Mouse (Mus musculus) MEL (cell line): Measurements from ENCODE around the gene Rgs13. TPM values are rescaled to one million over a fixed set of nuclear protein-coding genes. Genes with fewer than 3 reads are reported as not detected.

ENCODE experiments used
- DNase-seq: peaks from one replicate; pipeline ENCODE4 v3.0.0; 2011; ENCODE audit warnings: low read depth, low spot score
- H3K27ac ChIP-seq: 2 replicates; pipeline ENCODE4 v1.5.1; 2012; ENCODE audit warnings: low read depth, mild to moderate bottlenecking, control low read depth, low read length, moderate library complexity; ENCODE audit not compliant: control insufficient read depth
- H3K27me3 ChIP-seq, 2 experiments: fragments of 150-350 bp in 1 of 2; sonication (generic) in 1 of 2; 2 replicates each; pipeline ENCODE4 v1.6.1; 2012; ENCODE audit warnings: low read length in 2 of 2, mild to moderate bottlenecking in 2 of 2, improper control_type of control experiment in 1 of 2, moderate library complexity in 1 of 2; ENCODE audit not compliant: insufficient read depth in 2 of 2, control insufficient read depth in 1 of 2
- H3K36me3 ChIP-seq, 2 experiments: 2 replicates each; pipeline ENCODE4 v1.6.1; 2012 to 2014; ENCODE audit warnings: low read length in 2 of 2, improper control_type of control experiment in 1 of 2, inconsistent platforms in 1 of 2, mild to moderate bottlenecking in 1 of 2; ENCODE audit not compliant: insufficient read depth in 2 of 2, control insufficient read depth in 1 of 2
- H3K4me1 ChIP-seq, 2 experiments: fragments of 150-350 bp in 1 of 2; sonication (generic) in 1 of 2; 2 replicates each; pipeline ENCODE4 v1.6.1; 2012; ENCODE audit warnings: low read length in 2 of 2, improper control_type of control experiment in 1 of 2, mild to moderate bottlenecking in 1 of 2; ENCODE audit not compliant: insufficient read depth in 2 of 2, control insufficient read depth in 1 of 2
- H3K4me3 ChIP-seq, 2 experiments: fragments of 150-350 bp in 1 of 2; sonication (generic) in 1 of 2; 2 replicates each; pipeline ENCODE4 v1.5.1; 2012; ENCODE audit warnings: low read depth in 2 of 2, low read length in 2 of 2, mild to moderate bottlenecking in 2 of 2, moderate library complexity in 2 of 2, control low read depth in 1 of 2, improper control_type of control experiment in 1 of 2; ENCODE audit not compliant: control insufficient read depth in 1 of 2, insufficient read depth in 1 of 2
- H3K79me2 ChIP-seq: 2 replicates; pipeline ENCODE4 v1.6.1; 2012; ENCODE audit warnings: mild to moderate bottlenecking, low read length, moderate library complexity; ENCODE audit not compliant: control insufficient read depth, poor library complexity, insufficient read depth
- H3K9ac ChIP-seq: 2 replicates; pipeline ENCODE4 v1.6.1; 2012; ENCODE audit warnings: low read depth, mild to moderate bottlenecking, control low read depth, low read length, moderate library complexity; ENCODE audit not compliant: control insufficient read depth, poor library complexity, severe bottlenecking
- H3K9me3 ChIP-seq: fragments of 150-350 bp; sonication (generic); replicated peaks from 2 replicates; pipeline ENCODE4 v1.6.1; 2012; ENCODE audit warnings: mild to moderate bottlenecking, low read length, improper control_type of control experiment, moderate library complexity; ENCODE audit not compliant: insufficient read depth
- CHD1 ChIP-seq: IDR thresholded peaks from 2 replicates; pipeline ENCODE4 v1.6.1; 2012; ENCODE audit warnings: low read depth, mild to moderate bottlenecking, inconsistent platforms, low read length, improper control_type of control experiment
- CHD2 ChIP-seq: IDR thresholded peaks from 2 replicates; pipeline ENCODE4 v1.6.1; 2011; ENCODE audit warnings: low read length, improper control_type of control experiment
- E2F4 ChIP-seq: IDR thresholded peaks from 2 replicates; pipeline ENCODE4 v1.6.1; 2011; ENCODE audit warnings: low read depth, low read length, improper control_type of control experiment, borderline replicate concordance
- ELF1 ChIP-seq: IDR thresholded peaks from 2 replicates; pipeline ENCODE4 v1.6.1; 2014; ENCODE audit warnings: low read depth, mild to moderate bottlenecking, inconsistent platforms, low read length, improper control_type of control experiment, moderate library complexity
- EP300 ChIP-seq, 2 experiments: IDR thresholded peaks; 2 replicates each; pipeline ENCODE4 v1.6.1; 2011; ENCODE audit warnings: improper control_type of control experiment in 2 of 2, low read length in 2 of 2, low read depth in 1 of 2, mild to moderate bottlenecking in 1 of 2
- ETS1 ChIP-seq: IDR thresholded peaks from 2 replicates; pipeline ENCODE4 v1.6.1; 2012; ENCODE audit warnings: low read depth, mild to moderate bottlenecking, inconsistent platforms, low read length, improper control_type of control experiment, moderate library complexity
- GABPA ChIP-seq: IDR thresholded peaks from 2 replicates; pipeline ENCODE4 v1.6.1; 2012; ENCODE audit warnings: low read depth, mild to moderate bottlenecking, inconsistent platforms, low read length, improper control_type of control experiment, moderate library complexity
- GATA1 ChIP-seq: IDR thresholded peaks from 2 replicates; pipeline ENCODE4 v1.6.1; 2011; ENCODE audit warnings: low read depth, low read length, improper control_type of control experiment
- HCFC1 ChIP-seq: IDR thresholded peaks from 2 replicates; pipeline ENCODE4 v1.6.1; 2012; ENCODE audit warnings: low read depth, mild to moderate bottlenecking, inconsistent platforms, low read length, improper control_type of control experiment, moderate library complexity
- JUND ChIP-seq: IDR thresholded peaks from 2 replicates; pipeline ENCODE4 v1.6.1; 2011; ENCODE audit warnings: low read depth, mild to moderate bottlenecking, improper control_type of control experiment, low read length
- KAT2A ChIP-seq: conservative IDR thresholded peaks from 2 replicates; pipeline ENCODE4 v1.6.1; 2012; ENCODE audit warnings: low read depth, low read length, improper control_type of control experiment, inconsistent platforms
- MAFK ChIP-seq: IDR thresholded peaks from 2 replicates; pipeline ENCODE4 v1.6.1; 2011; ENCODE audit warnings: low read depth, mild to moderate bottlenecking, low read length, improper control_type of control experiment, borderline replicate concordance
- MXI1 ChIP-seq: IDR thresholded peaks from 2 replicates; pipeline ENCODE4 v1.6.1; 2011; ENCODE audit warnings: mild to moderate bottlenecking, low read depth, low read length, improper control_type of control experiment
- MYB ChIP-seq: IDR thresholded peaks from 2 replicates; pipeline ENCODE4 v1.6.1; 2011; ENCODE audit warnings: mild to moderate bottlenecking, low read depth, low read length, improper control_type of control experiment
- NELFE ChIP-seq: IDR thresholded peaks from 2 replicates; pipeline ENCODE4 v1.6.1; 2011; ENCODE audit warnings: low read depth, low read length, improper control_type of control experiment
- POLR2A ChIP-seq, 2 experiments: IDR thresholded peaks; 2 replicates each; pipeline ENCODE4 v1.6.1; 2011 to 2012; ENCODE audit warnings: low read length in 2 of 2, mild to moderate bottlenecking in 2 of 2, control low read depth in 1 of 2, improper control_type of control experiment in 1 of 2, low read depth in 1 of 2, moderate library complexity in 1 of 2; ENCODE audit not compliant: control insufficient read depth in 1 of 2, insufficient read depth in 1 of 2, poor library complexity in 1 of 2
- POLR2AphosphoS2 ChIP-seq: IDR thresholded peaks from 2 replicates; pipeline ENCODE4 v1.6.1; 2011; ENCODE audit warnings: low read length, improper control_type of control experiment
- POLR2AphosphoS5 ChIP-seq: IDR thresholded peaks from 2 replicates; pipeline ENCODE4 v1.6.1; 2012; ENCODE audit warnings: low read depth, borderline replicate concordance, mild to moderate bottlenecking, inconsistent platforms, low read length, moderate library complexity, mixed read lengths
- RCOR1 ChIP-seq: IDR thresholded peaks from 2 replicates; pipeline ENCODE4 v1.6.1; 2012; ENCODE audit warnings: low read depth, mild to moderate bottlenecking, inconsistent platforms, low read length, improper control_type of control experiment
- SMC3 ChIP-seq: IDR thresholded peaks from 2 replicates; pipeline ENCODE4 v1.6.1; 2011; ENCODE audit warnings: low read depth, low read length, improper control_type of control experiment
- TCF12 ChIP-seq: IDR thresholded peaks from 2 replicates; pipeline ENCODE4 v1.6.1; 2014; ENCODE audit warnings: low read depth, mild to moderate bottlenecking, inconsistent platforms, low read length, improper control_type of control experiment, moderate library complexity
- USF1 ChIP-seq: IDR thresholded peaks from 2 replicates; pipeline ENCODE4 v1.6.1; 2014; ENCODE audit warnings: low read depth, mild to moderate bottlenecking, inconsistent platforms, low read length, improper control_type of control experiment, moderate library complexity
- USF2 ChIP-seq, 2 experiments: IDR thresholded peaks; 2 replicates each; pipeline ENCODE4 v1.6.1; 2011 to 2012; ENCODE audit warnings: improper control_type of control experiment in 2 of 2, low read length in 2 of 2, borderline replicate concordance in 1 of 2, inconsistent platforms in 1 of 2, low read depth in 1 of 2, mild to moderate bottlenecking in 1 of 2; ENCODE audit not compliant: insufficient read depth in 1 of 2
- ZMIZ1 ChIP-seq: IDR thresholded peaks from 2 replicates; pipeline ENCODE4 v1.6.1; 2012; ENCODE audit warnings: low read depth, mild to moderate bottlenecking, inconsistent platforms, low read length, improper control_type of control experiment, moderate library complexity
- ZNF384 ChIP-seq: IDR thresholded peaks from 2 replicates; pipeline ENCODE4 v1.6.1; 2012; ENCODE audit warnings: low read depth, mild to moderate bottlenecking, inconsistent platforms, low read length, improper control_type of control experiment
- polyA plus RNA-seq, 2 experiments: library from polyadenylated mRNA; stranded (reverse) in 1 of 2; unstranded in 1 of 2; fragments of >175 nt in 1 of 2; fragments of >200 nt in 1 of 2; gene quantifications; 2 replicates each; pipeline versions ENCODE4 v1.2.1 to v1.2.4; 2012; ENCODE audit warnings: low replicate concordance in 2 of 2, low read depth in 1 of 2; ENCODE audit not compliant: insufficient read length in 2 of 2, insufficient read depth in 1 of 2, missing spikeins in 1 of 2
- total RNA-seq: library from RNA; depleted of rRNA; stranded (reverse); fragments of 300-350 nt; gene quantifications from 2 replicates; pipeline ENCODE4 v1.2.3, GENCODE M21; 2012

The Rgs13 gene
- total and polyA plus RNA-seq, 3 experiments = not detected

- DNase-seq = no peak
- TF ChIP-seq USF1 (no peak), MXI1 (no peak), CHD1 (no peak), KAT2A (no peak), ELF1 (no peak), USF2 (IDR thresholded peaks at IDR 0.05; ENCODE audit: borderline replicate concordance in 1 of 2, insufficient read depth in 1 of 2, low read depth in 1 of 2, low read length in 2 of 2) (no peak), MYB (no peak), EP300 (IDR thresholded peaks at IDR 0.05; ENCODE audit: low read depth in 1 of 2, low read length in 2 of 2) (no peak), GATA1 (no peak), NELFE (no peak), E2F4 (no peak), ETS1 (no peak), JUND (no peak), ZMIZ1 (no peak), CHD2 (no peak), HCFC1 (no peak), RCOR1 (no peak), TCF12 (no peak), GABPA (no peak), MAFK (no peak)
- no peaks in the 10 kb centered on the region for H3K9me3 ChIP-seq
- no peaks in the 10 kb centered on the region for H3K27me3 ChIP-seq
- no peak overlapping the region for H3K4me3 ChIP-seq
- H3K9ac ChIP-seq = no peak overlapping the region
- H3K27ac ChIP-seq = no peak overlapping the region
- no peaks in the 10 kb centered on the region for H3K79me2 ChIP-seq
- H3K4me1 ChIP-seq = no peaks in the 10 kb centered on the region
- H3K36me3 ChIP-seq = no peaks in the 10 kb centered on the region; a peak in 1 of 4 replicates
Observed at GRCm38 (mm10) chr1:144166897-144167296, 10.3 kb downstream of the Rgs13 start.

DNA sequence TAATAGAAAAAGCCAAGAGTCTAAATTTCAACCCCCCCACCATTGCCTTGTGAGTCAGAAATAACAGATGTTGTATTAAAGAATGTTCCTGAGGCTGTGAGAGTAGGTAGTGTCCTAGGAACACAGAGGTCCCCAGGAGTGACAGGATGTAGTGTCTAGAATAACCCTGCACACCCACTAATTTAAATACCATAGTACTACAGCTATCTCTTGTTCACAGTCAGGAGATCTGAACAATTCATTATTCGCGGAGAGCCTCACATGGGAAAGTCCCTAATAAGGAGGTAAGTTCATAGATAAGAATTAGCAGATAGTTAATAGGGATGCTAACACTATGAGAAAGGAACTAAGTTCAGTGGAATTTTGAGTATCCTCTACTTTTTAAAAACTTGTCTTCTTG is 10.9 kb downstream of the Rgs13 start:
- Histone ChIP-seq H3K9me3 (no peaks in the 10 kb centered on the region), H3K36me3 (no peaks in the 10 kb centered on the region; a peak in 1 of 4 replicates), H3K4me1 (no peaks in the 10 kb centered on the region), H3K27ac (no peak overlapping the region), H3K27me3 (no peaks in the 10 kb centered on the region), H3K79me2 (no peaks in the 10 kb centered on the region), H3K4me3 (no peak overlapping the region), H3K9ac (no peak overlapping the region)
- DNase-seq = no peak
- TF ChIP-seq CHD2 = no peak
- no peak for TF ChIP-seq RCOR1
- TF ChIP-seq CHD1 = no peak
- TF ChIP-seq EP300 (IDR thresholded peaks at IDR 0.05; ENCODE audit: low read depth in 1 of 2, low read length in 2 of 2) = no peak
- no peak for TF ChIP-seq POLR2A (IDR thresholded peaks at IDR 0.05; ENCODE audit: control insufficient read depth in 1 of 2, insufficient read depth in 1 of 2, low read depth in 1 of 2, low read length in 2 of 2, poor library complexity in 1 of 2)
- TF ChIP-seq POLR2AphosphoS2 = no peak
- TF ChIP-seq E2F4 = no peak
- no peak for TF ChIP-seq ELF1
- TF ChIP-seq USF2 (IDR thresholded peaks at IDR 0.05; ENCODE audit: borderline replicate concordance in 1 of 2, insufficient read depth in 1 of 2, low read depth in 1 of 2, low read length in 2 of 2) = no peak
- TF ChIP-seq SMC3 = no peak
- no peak for TF ChIP-seq POLR2AphosphoS5
- no peak for TF ChIP-seq ZMIZ1
- no peak for TF ChIP-seq MAFK
- TF ChIP-seq ZNF384 = no peak
- TF ChIP-seq ETS1 = no peak
